Mouse (Mus musculus) forebrain, embryonic 15.5 days (tissue): ENCODE data around the gene Rab10. TPM values are rescaled to one million over a fixed set of nuclear protein-coding genes. Genes with fewer than 3 reads are reported as not detected.
"Not testable (repeated sequence)": the region's sequence is repeated elsewhere in the genome, so short reads cannot be mapped to it uniquely, and the experiment has no call there.

ENCODE experiments used
- ATAC-seq: fragments of 200-750 bp; cut with Nextera tagmentation; replicated peaks from 2 replicates; pipeline ENCODE4 v1.8.0; 2017; ENCODE audit warnings: mild to moderate bottlenecking, moderate TSS enrichment, moderate library complexity
- H3K27ac ChIP-seq: fragments of 300-500 bp; sonication (generic); replicated peaks from 2 replicates; pipeline ENCODE4 v1.5.1; 2015; ENCODE audit warnings: mild to moderate bottlenecking, inconsistent platforms
- H3K27me3 ChIP-seq: fragments of 300-500 bp; sonication (generic); 2 replicates; pipeline ENCODE4 v1.6.1; 2015; ENCODE audit warnings: inconsistent platforms
- H3K36me3 ChIP-seq: fragments of 300-500 bp; sonication (generic); 2 replicates; pipeline ENCODE4 v1.6.1; 2015; ENCODE audit warnings: mild to moderate bottlenecking, inconsistent platforms
- H3K4me1 ChIP-seq: fragments of 300-500 bp; sonication (generic); 2 replicates; pipeline ENCODE4 v1.6.1; 2015; ENCODE audit warnings: inconsistent platforms
- H3K4me2 ChIP-seq: fragments of 300-500 bp; sonication (generic); replicated peaks from 2 replicates; pipeline ENCODE4 v1.6.1; 2015; ENCODE audit warnings: mild to moderate bottlenecking, inconsistent platforms
- H3K4me3 ChIP-seq: fragments of 300-500 bp; sonication (generic); 2 replicates; pipeline ENCODE4 v1.5.1; 2015; ENCODE audit warnings: mild to moderate bottlenecking, inconsistent platforms
- H3K9ac ChIP-seq: fragments of 300-500 bp; sonication (generic); replicated peaks from 2 replicates; pipeline ENCODE4 v1.6.1; 2015; ENCODE audit warnings: mild to moderate bottlenecking, inconsistent platforms
- H3K9me3 ChIP-seq: fragments of 300-500 bp; sonication (generic); 2 replicates; pipeline ENCODE4 v1.6.1; 2016; ENCODE audit warnings: inconsistent platforms
- WGBS: fragments of 180-500 bp; shearing (Covaris S2); methylation state at CpG from one replicate; pipeline ENCODE4 v1.1.7; 2015; ENCODE audit warnings: mixed read lengths; 5-methylcytosine and 5-hydroxymethylcytosine counted together
- polyA plus RNA-seq: library from polyadenylated mRNA; unstranded; fragments of >200 nt; fragmentation: Nextera tagmentation; extraction: Ambion mirVana; gene quantifications from 2 replicates; pipeline ENCODE4 v1.2.1, GENCODE M21; 2015

Gene Rab10
- polyA plus RNA-seq, 1 experiment from 2014 or later, result 149 TPM

- Histone ChIP-seq H3K4me1 (no peaks in the 10 kb centered on the region), H3K36me3 (no peaks in the 10 kb centered on the region), H3K4me2 (no peak overlapping the region), H3K4me3 (no peak overlapping the region), H3K9me3 (no peaks in the 10 kb centered on the region), H3K27ac (no peak overlapping the region), H3K27me3 (no peaks in the 10 kb centered on the region), H3K9ac (no peak overlapping the region)
- WGBS, result 77% methylated on average over 6 of the region's 6 CpGs
- ATAC-seq, result no peak
Measured at GRCm38 (mm10) chr12:3323241-3323640, 13.5 kb upstream of the Rab10 start.

- Histone ChIP-seq H3K4me2 (no peak overlapping the region), H3K4me1 (no peaks in the 10 kb centered on the region), H3K9me3 (no peaks in the 10 kb centered on the region), H3K27ac (no peak overlapping the region), H3K36me3 (no peaks in the 10 kb centered on the region), H3K9ac (no peak overlapping the region), H3K4me3 (no peak overlapping the region), H3K27me3 (no peaks in the 10 kb centered on the region)
- ATAC-seq, result no peak
- WGBS, result 68% methylated on average over 4 of the region's 4 CpGs
Measured at GRCm38 (mm10) chr12:3319377-3319776, 9.6 kb upstream of the Rab10 start.

GRCm38 (mm10) chr12:3316937-3317336 is 7.2 kb upstream of the Rab10 start:
- Histone ChIP-seq H3K4me1 (no peaks in the 10 kb centered on the region), H3K27ac (no peak overlapping the region), H3K36me3 (no peaks in the 10 kb centered on the region), H3K4me3 (no peak overlapping the region), H3K9me3 (no peaks in the 10 kb centered on the region), H3K9ac (no peak overlapping the region), H3K4me2 (no peak overlapping the region), H3K27me3 (no peaks in the 10 kb centered on the region)
- no peak for ATAC-seq
- 67% methylated on average over 3 of the region's 3 CpGs for WGBS

GRCm38 (mm10) chr12:3316083-3316482 is 6.3 kb upstream of the Rab10 start:
- no peak overlapping the region for H3K4me3 ChIP-seq
- no peaks in the 10 kb centered on the region for H3K9me3 ChIP-seq
- H3K4me2 ChIP-seq, result no peak overlapping the region
- H3K4me1 ChIP-seq, result no peaks in the 10 kb centered on the region
- no peaks in the 10 kb centered on the region for H3K36me3 ChIP-seq
- WGBS, result 42% methylated on average over 2 of the region's 2 CpGs
- no peak overlapping the region for H3K9ac ChIP-seq
- no peak overlapping the region for H3K27ac ChIP-seq
- ATAC-seq, result no peak
- no peaks in the 10 kb centered on the region for H3K27me3 ChIP-seq

GRCm38 (mm10) chr12:3312886-3313285 is 3.1 kb upstream of the Rab10 start:
- Histone ChIP-seq H3K9me3 (no peaks in the 10 kb centered on the region), H3K27me3 (no peaks in the 10 kb centered on the region), H3K36me3 (no peaks in the 10 kb centered on the region), H3K4me3 (no peak overlapping the region), H3K4me2 (no peak overlapping the region), H3K9ac (no peak overlapping the region), H3K4me1 (peaks cover 14% of the 10 kb centered on the region), H3K27ac (no peak overlapping the region)
- WGBS, result 86% methylated on average over 3 of the region's 3 CpGs
- no peak for ATAC-seq

- no peak for ATAC-seq
- Histone ChIP-seq H3K9ac (peak overlapping the region; percentile 65), H3K4me2 (peak overlapping the region; percentile 75), H3K4me3 (peak overlapping the region; percentile 73), H3K36me3 (no peaks in the 10 kb centered on the region), H3K4me1 (peaks cover 32% of the 10 kb centered on the region), H3K9me3 (no peaks in the 10 kb centered on the region), H3K27me3 (no peaks in the 10 kb centered on the region), H3K27ac (peak overlapping the region; percentile 98)
- WGBS, result 0% methylated on average over 15 of the region's 15 CpGs
Measured at GRCm38 (mm10) chr12:3310321-3310692, 538 bp upstream of the Rab10 start.

GRCm38 (mm10) chr12:3308541-3309241 is 1.1 kb downstream of the Rab10 start:
- no peaks in the 10 kb centered on the region for H3K27me3 ChIP-seq
- H3K4me1 ChIP-seq, result peaks cover 32% of the 10 kb centered on the region
- peak overlapping the region; percentile 74 for H3K4me2 ChIP-seq
- 4% methylated on average over 19 of the region's 19 CpGs for WGBS
- peak; percentile 0; the same call in 1 of the 2 replicates for ATAC-seq
- no peaks in the 10 kb centered on the region for H3K9me3 ChIP-seq
- H3K36me3 ChIP-seq, result no peaks in the 10 kb centered on the region
- peak overlapping the region; percentile 73 for H3K4me3 ChIP-seq
- H3K27ac ChIP-seq, result peak overlapping the region; percentile 98
- H3K9ac ChIP-seq, result peak overlapping the region; percentile 78

GRCm38 (mm10) chr12:3307587-3307986 is 2.2 kb downstream of the Rab10 start:
- Histone ChIP-seq H3K27ac (no peak overlapping the region), H3K27me3 (no peaks in the 10 kb centered on the region), H3K4me3 (peak overlapping the region; percentile 73), H3K4me1 (peaks cover 32% of the 10 kb centered on the region), H3K36me3 (no peaks in the 10 kb centered on the region), H3K9me3 (no peaks in the 10 kb centered on the region), H3K9ac (peak overlapping the region; percentile 78), H3K4me2 (peak overlapping the region; percentile 74)
- WGBS, result 50% methylated on average over 6 of the region's 6 CpGs
- no peak for ATAC-seq

- H3K9ac ChIP-seq, result no peak overlapping the region
- no peak overlapping the region for H3K27ac ChIP-seq
- WGBS, result 91% methylated on average over 2 of the region's 2 CpGs
- H3K4me1 ChIP-seq, result peaks cover 25% of the 10 kb centered on the region
- H3K36me3 ChIP-seq, result peaks cover 2% of the 10 kb centered on the region; the same call in 1 of the 2 replicates
- ATAC-seq, result no peak
- no peaks in the 10 kb centered on the region for H3K27me3 ChIP-seq
- no peak overlapping the region for H3K4me2 ChIP-seq
- 0 out of 2 replicates have a peak, but pooled peaks cover 5% of the 10 kb centered on the region for H3K9me3 ChIP-seq
- H3K4me3 ChIP-seq, result no peak overlapping the region
Measured at GRCm38 (mm10) chr12:3305238-3305637, 4.5 kb downstream of the Rab10 start.

- H3K27me3 ChIP-seq, ATAC-seq, H3K4me2 ChIP-seq, H3K9me3 ChIP-seq, H3K9ac ChIP-seq, H3K4me3 ChIP-seq, H3K4me1 ChIP-seq, H3K27ac ChIP-seq: not testable (repeated sequence)
- WGBS, result 96% methylated on average over 6 of the region's 6 CpGs
- H3K36me3 ChIP-seq, result peaks cover 15% of the 10 kb centered on the region; the same call in 1 of the 2 replicates
Measured at GRCm38 (mm10) chr12:3297622-3298021, 12.1 kb downstream of the Rab10 start.

- Histone ChIP-seq H3K9ac (no peak overlapping the region), H3K9me3 (peaks cover 3% of the 10 kb centered on the region; the same call in 1 of the 2 replicates), H3K36me3 (peaks cover 18% of the 10 kb centered on the region), H3K4me3 (no peak overlapping the region), H3K27ac (no peak overlapping the region), H3K27me3 (no peaks in the 10 kb centered on the region), H3K4me2 (no peak overlapping the region), H3K4me1 (no peaks in the 10 kb centered on the region)
- WGBS, result 89% methylated on average over 2 of the region's 2 CpGs
- no peak for ATAC-seq
Measured at GRCm38 (mm10) chr12:3296056-3296455, 13.7 kb downstream of the Rab10 start.

- Histone ChIP-seq H3K36me3 (peaks cover 12% of the 10 kb centered on the region), H3K4me1 (no peaks in the 10 kb centered on the region), H3K4me2 (no peak overlapping the region), H3K9me3 (0 out of 2 replicates have a peak, but pooled peaks cover 3% of the 10 kb centered on the region), H3K4me3 (no peak overlapping the region), H3K27ac (no peak overlapping the region), H3K9ac (no peak overlapping the region), H3K27me3 (no peaks in the 10 kb centered on the region)
- WGBS, result 98% methylated on average over 1 of the region's 1 CpGs
- no peak for ATAC-seq
Measured at GRCm38 (mm10) chr12:3291849-3292248, 17.9 kb downstream of the Rab10 start.

GRCm38 (mm10) chr12:3291038-3291437 is 18.7 kb downstream of the Rab10 start:
- Histone ChIP-seq H3K9ac (no peak overlapping the region), H3K27me3 (no peaks in the 10 kb centered on the region), H3K4me2 (no peak overlapping the region), H3K27ac (no peak overlapping the region), H3K36me3 (peaks cover 12% of the 10 kb centered on the region), H3K4me1 (no peaks in the 10 kb centered on the region), H3K9me3 (0 out of 2 replicates have a peak, but pooled peaks cover 3% of the 10 kb centered on the region), H3K4me3 (no peak overlapping the region)
- no peak for ATAC-seq
- WGBS, result 98% methylated on average over 4 of the region's 4 CpGs
